Mouse (Mus musculus) v-Abl transformed pro-B cells (cell line): Measurements from ENCODE around the gene Arl5c.

Experiments used
- in situ Hi-C, 2 experiments: fragments of 400-800 bp; cut with MboI; formaldehyde crosslinking; loops; one replicate each; pipeline ENCODE4 v1.15.1; 2025; ENCODE audit not compliant: unreplicated experiment in 2 of 2

The Arl5c gene

GRCm38 (mm10) chr11:97943256-97943655 lies 52.7 kb downstream of the Arl5c start:
- in situ Hi-C loops = loop anchor here in 1 of 2 experiments (25.0 kb wide), 1 partner anchor 694 kb away; the partner anchor contains the start of genes Gm12355, Gsdma2 and Gsdma3

- in situ Hi-C loops = loop anchor here in 1 of 2 experiments (25.0 kb wide), 1 partner anchor 695 kb away; the partner anchor contains the start of genes Gm12355, Gsdma2 and Gsdma3
These were observed 53.4 kb downstream of the Arl5c start for GRCm38 (mm10) chr11:97942420-97943111.
